Mouse (Mus musculus) left cerebral cortex, postnatal 10 days (tissue): ENCODE measurements at regions not wholly inside any gene's neighbourhood (a gene's known extent, or its start where the extent isn't known, plus 50 kb on each side); places are given as distances from the start of the nearest gene placed in this dataset.

Experiments used
- DNase-seq, 2 experiments: peaks; one replicate each; pipeline ENCODE4 v3.0.0; 2021 to 2022; ENCODE audit warnings: low spot score in 2 of 2, mixed read lengths in 1 of 2; ENCODE audit errors: extremely low spot score in 1 of 2
- intact Hi-C: fragments of 180-260 bp; cut with DNase I; formaldehyde crosslinking; loops from one replicate; pipeline ENCODE4 v1.15.1; 2025

GRCm38 (mm10) chrX:167014322-167014721 is 194.8 kb downstream of the Tmsb4x start:
- intact Hi-C loops, result no loop called here
- DNase-seq, result no peak

GRCm38 (mm10) chrX:167012891-167013290 is 196.2 kb downstream of the Tmsb4x start:
- DNase-seq, result no peak
- intact Hi-C loops, result no loop called here

GRCm38 (mm10) chrX:167011977-167012542 is 197.1 kb downstream of the Tmsb4x start:
- intact Hi-C loops, result no loop called here
- no peak for DNase-seq

- intact Hi-C loops, result no loop called here
- no peak for DNase-seq
Observed at GRCm38 (mm10) chrX:166995855-166996254, 213.3 kb downstream of the Tmsb4x start.

- no peak for DNase-seq
- intact Hi-C loops, result no loop called here
Observed at GRCm38 (mm10) chrX:166981003-166981402, 228.1 kb downstream of the Tmsb4x start.

GRCm38 (mm10) chrX:166980504-166980903 is 228.6 kb downstream of the Tmsb4x start:
- no peak for DNase-seq
- intact Hi-C loops, result no loop called here

- no peak for DNase-seq
- intact Hi-C loops, result no loop called here
Observed at GRCm38 (mm10) chrX:166977029-166977428, 232.1 kb downstream of the Tmsb4x start.

- DNase-seq, result no peak
- intact Hi-C loops, result no loop called here
Observed at GRCm38 (mm10) chrX:166971721-166972120, 237.4 kb downstream of the Tmsb4x start.

- intact Hi-C loops, result no loop called here
- DNase-seq, result no peak
Observed at GRCm38 (mm10) chrX:166964656-166965582, 244.2 kb downstream of the Tmsb4x start.

GRCm38 (mm10) chrX:166952528-166953189 is 256.5 kb downstream of the Tmsb4x start:
- DNase-seq, result no peak
- intact Hi-C loops, result no loop called here

- no peak for DNase-seq
- intact Hi-C loops, result no loop called here
Observed at GRCm38 (mm10) chrX:166951011-166951410, 258.1 kb downstream of the Tmsb4x start.

GRCm38 (mm10) chrX:166945915-166946314 is 263.2 kb downstream of the Tmsb4x start:
- intact Hi-C loops, result no loop called here
- DNase-seq, result no peak

- intact Hi-C loops, result no loop called here
- no peak for DNase-seq
Observed at GRCm38 (mm10) chrX:166945476-166945875, 263.6 kb downstream of the Tmsb4x start.

- no peak for DNase-seq
- intact Hi-C loops, result no loop called here
Observed at GRCm38 (mm10) chrX:166933766-166934165, 275.3 kb downstream of the Tmsb4x start.

GRCm38 (mm10) chrX:166932472-166932871 is 276.6 kb downstream of the Tmsb4x start:
- intact Hi-C loops, result no loop called here
- DNase-seq, result no peak

- intact Hi-C loops, result no loop called here
- DNase-seq, result peak in 1 of 2 experiments; percentile 25
Observed at GRCm38 (mm10) chrX:166931048-166931447, 278.1 kb downstream of the Tmsb4x start.

- intact Hi-C loops, result no loop called here
- no peak for DNase-seq
Observed at GRCm38 (mm10) chrX:166929716-166930420, 279.2 kb downstream of the Tmsb4x start.

- intact Hi-C loops, result no loop called here
- no peak for DNase-seq
Observed at GRCm38 (mm10) chrX:166915356-166915953, 293.7 kb downstream of the Tmsb4x start.

- intact Hi-C loops, result no loop called here
Observed at GRCm38 (mm10) chrX:166906602-166907001, 302.5 kb downstream of the Tmsb4x start.

More at GRCm38 (mm10) chrX:166906602-166907001, 302.5 kb downstream of the Tmsb4x start:
- DNase-seq, result peak in 1 of 2 experiments; percentile 3
